ENCODE assay signal across 8 mouse cellular contexts in genomic region chr4:115657104-115657866, GRCm38 (mm10). TPM values are rescaled to one million over a fixed set of nuclear protein-coding genes. Genes with fewer than 3 reads are reported as not detected.
A peak's percentile ranks its signal among the peaks of the same experiment; 100 is the strongest.
DNase-seq lines count a peak whose midpoint lies in the region; ATAC-seq lines count a peak whose summit lies in the region.

No protein-coding gene starts in this region.

- H3K4me1 ChIP-seq in forebrain, embryonic 12.5 days: peaks cover 6% of the 10 kb centered on the region
- peaks cover 10% of the 10 kb centered on the region for H3K4me1 ChIP-seq in hindbrain, embryonic 10.5 days (replicated peaks)

- H3K4me2 ChIP-seq in forebrain, embryonic 12.5 days: peak overlapping the region; percentile 87

- no peaks in the 10 kb centered on the region for H3K36me3 ChIP-seq in forebrain, embryonic 12.5 days (replicated peaks)
- H3K36me3 ChIP-seq in hindbrain, embryonic 10.5 days: no peaks in the 10 kb centered on the region

- DNase-seq in ovary, adult 18-20 months (ENCODE audit: low spot score): peak; percentile 19
- no peak for DNase-seq in ovary, postnatal 10 days (ENCODE audit: low spot score)
- DNase-seq in hindbrain, embryonic 10.5 days (ENCODE audit: low spot score): peak; percentile 47
- DNase-seq in layer of hippocampus, postnatal 25 days (ENCODE audit: extremely low spot score in 1 of 2, low spot score in 1 of 2): peak; percentile 12 to 19
- DNase-seq in lung, postnatal 10 days: peak; percentile 56
- peak; percentile 54 for DNase-seq in retina, postnatal 1 day
- DNase-seq in cerebellum, adult 11 months: no peak

- WGBS in forebrain, embryonic 12.5 days: 3% methylated on average over 34 of the region's 34 CpGs
- 3% methylated on average over 34 of the region's 34 CpGs for WGBS in hindbrain, embryonic 10.5 days

- H3K27ac ChIP-seq in forebrain, embryonic 12.5 days: no peak overlapping the region
- peak overlapping the region; percentile 77 for H3K27ac ChIP-seq in hindbrain, embryonic 10.5 days

- H3K4me3 ChIP-seq in forebrain, embryonic 12.5 days (replicated peaks): peak overlapping the region; percentile 45
- H3K4me3 ChIP-seq in hindbrain, embryonic 10.5 days: peak overlapping the region; percentile 57

- peak overlapping the region; percentile 55 for H3K9ac ChIP-seq in forebrain, embryonic 12.5 days

- H3K9me3 ChIP-seq in forebrain, embryonic 12.5 days: no peaks in the 10 kb centered on the region
- H3K9me3 ChIP-seq in hindbrain, embryonic 10.5 days: no peaks in the 10 kb centered on the region

- peaks cover 7% of the 10 kb centered on the region; the same call in 1 of the 2 replicates for H3K27me3 ChIP-seq in forebrain, embryonic 12.5 days
- H3K27me3 ChIP-seq in hindbrain, embryonic 10.5 days (ENCODE audit: insufficient read depth, poor library complexity, severe bottlenecking): peaks cover 6% of the 10 kb centered on the region; the same call in 1 of the 2 replicates

- ATAC-seq in forebrain, embryonic 12.5 days (ENCODE audit: low FRiP score): peak; percentile 77

RNA-seq across cellular contexts. Expression of gene Cyp4b1, which starts 9.8 kb away (rescaled TPM):
- 0.17 and 0.28 TPM in 2 replicates for polyA plus RNA-seq in forebrain, embryonic 12.5 days (2016; fragmentation: Nextera tagmentation; extraction: Ambion mirVana)
- polyA plus RNA-seq in hindbrain, embryonic 10.5 days (2016; fragmentation: Nextera tagmentation; extraction: Ambion mirVana): 0.35 TPM in 1 of 2 replicates, not detected in the other
- total RNA-seq in layer of hippocampus, postnatal 25 days (2021): 1 to 10 TPM in 1 of 2 experiments, under 1 TPM in 1; 0.87 to 1.4 TPM

RNA-seq across cellular contexts. Expression of gene Cyp4a32, which starts 56.5 kb away (rescaled TPM):
- polyA plus RNA-seq in forebrain, embryonic 12.5 days (2016; fragmentation: Nextera tagmentation; extraction: Ambion mirVana): not detected in 2 replicates
- not detected in 2 replicates for polyA plus RNA-seq in hindbrain, embryonic 10.5 days (2016; fragmentation: Nextera tagmentation; extraction: Ambion mirVana)
- total RNA-seq in layer of hippocampus, postnatal 25 days (2021): not detected

Comparison
In these comparisons a context has a peak if more than half of its experiments do, and no peak if none do; other contexts are left out.
1. DNase-seq: peak in ovary, adult 18-20 months (single experiment), hindbrain, embryonic 10.5 days (single experiment), layer of hippocampus, postnatal 25 days (2 of 2), lung, postnatal 10 days (single experiment) and retina, postnatal 1 day (single experiment); none in ovary, postnatal 10 days (single experiment) and cerebellum, adult 11 months (single experiment).